ENCODE assay signal across 17 mouse cellular contexts in the genomic region with DNA sequence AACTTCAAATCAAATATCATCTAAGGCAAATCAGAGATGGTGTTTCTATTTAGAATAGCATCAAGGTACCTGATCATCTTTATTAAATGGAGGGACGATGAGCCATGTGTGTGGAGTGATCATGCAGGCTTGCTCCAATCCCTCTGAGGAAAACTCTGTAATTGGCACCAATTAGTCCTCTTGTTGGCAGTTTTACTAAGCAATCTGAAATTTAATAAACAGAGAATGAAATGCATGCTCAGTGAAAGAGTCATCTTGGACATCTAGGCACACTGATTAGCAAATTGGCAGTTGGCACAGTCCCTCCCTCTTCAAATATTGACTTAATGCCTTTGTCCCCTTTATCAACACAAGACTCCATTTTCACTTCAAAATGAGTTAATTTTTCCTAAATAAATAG.
"Had no signal": no experiment of that assay in that cellular context is flagged by ENCODE, and none has a peak within 500 bp of the region (broad histone marks: within the 10 kb centered on the region; RNA-seq: fewer than 3 reads in every experiment).

No protein-coding gene starts in this region.

- ATAC-seq: liver, postnatal 0 days; lung, postnatal 0 days had no signal

- H3K9me3 ChIP-seq: limb, embryonic 15.5 days; midbrain, embryonic 12.5 days had no signal

- H3K4me3 ChIP-seq: limb, embryonic 12.5 days; limb, embryonic 15.5 days; midbrain, embryonic 12.5 days had no signal

- H3K4me2 ChIP-seq: limb, embryonic 12.5 days; limb, embryonic 15.5 days; liver, embryonic 11.5 days; lung, embryonic 14.5 days; midbrain, embryonic 12.5 days had no signal

- H3K4me1 ChIP-seq: limb, embryonic 12.5 days; limb, embryonic 15.5 days; midbrain, embryonic 12.5 days had no signal

- H3K27ac ChIP-seq: limb, embryonic 12.5 days; limb, embryonic 15.5 days; liver, embryonic 14.5 days; macrophage; midbrain, embryonic 12.5 days had no signal

- H3K9ac ChIP-seq: limb, embryonic 12.5 days; limb, embryonic 15.5 days; liver, embryonic 14.5 days; liver, postnatal 0 days; lung, embryonic 14.5 days; midbrain, embryonic 12.5 days had no signal

- H3K27me3 ChIP-seq: limb, embryonic 12.5 days; limb, embryonic 15.5 days; midbrain, embryonic 12.5 days had no signal

- H3K36me3 ChIP-seq: limb, embryonic 12.5 days; limb, embryonic 15.5 days; midbrain, embryonic 12.5 days had no signal

- DNase-seq: kidney, adult 9 months; kidney, postnatal 25 days; left cerebral cortex, postnatal 4 days; liver, postnatal 0 days; lung, embryonic 14.5 days; retina, postnatal 1 day; right cerebral cortex, postnatal 25 days; spleen, adult 18-20 months; thymus, adult 18-20 months; thymus, postnatal 36 days had no signal
